Mouse (Mus musculus) neural tube, embryonic 11.5 days (tissue): ENCODE results near the gene Catsperz. TPM values are rescaled to one million over a fixed set of nuclear protein-coding genes. Genes with fewer than 3 reads are reported as not detected.
"Not testable (repeated sequence)": the region's sequence is repeated elsewhere in the genome, so short reads cannot be mapped to it uniquely, and the experiment has no call there.

Experiments
- ATAC-seq: fragments of 200-750 bp; cut with Nextera tagmentation; 2 replicates; pipeline ENCODE4 v1.8.0; 2017; ENCODE audit warnings: moderate number of reproducible peaks, mild to moderate bottlenecking, moderate TSS enrichment, moderate library complexity; ENCODE audit not compliant: insufficient read depth, low FRiP score, low TSS enrichment
- DNase-seq: peaks from one replicate; pipeline ENCODE4 v3.0.0-alpha.2; 2015; ENCODE audit warnings: low spot score
- H3K27ac ChIP-seq: fragments of 300-500 bp; sonication (generic); 2 replicates; pipeline ENCODE4 v1.5.1; 2014; ENCODE audit warnings: low read depth, mild to moderate bottlenecking, low read length
- H3K27me3 ChIP-seq: fragments of 300-500 bp; sonication (generic); 2 replicates; pipeline ENCODE4 v1.6.1; 2014; ENCODE audit warnings: mild to moderate bottlenecking, low read length, mixed read lengths; ENCODE audit not compliant: control insufficient read depth, insufficient read depth
- H3K36me3 ChIP-seq: fragments of 300-500 bp; sonication (generic); 2 replicates; pipeline ENCODE4 v1.6.1; 2014; ENCODE audit warnings: mild to moderate bottlenecking, low read length, moderate library complexity, mixed read lengths; ENCODE audit not compliant: control insufficient read depth, insufficient read depth
- H3K4me1 ChIP-seq: fragments of 300-500 bp; sonication (generic); 2 replicates; pipeline ENCODE4 v1.6.1; 2014; ENCODE audit warnings: low read length, mixed read lengths; ENCODE audit not compliant: control insufficient read depth, insufficient read depth
- H3K4me2 ChIP-seq: fragments of 300-500 bp; sonication (generic); 2 replicates; pipeline ENCODE4 v1.6.1; 2014; ENCODE audit warnings: low read depth, mild to moderate bottlenecking, moderate library complexity
- H3K4me3 ChIP-seq: fragments of 300-500 bp; sonication (generic); 2 replicates; pipeline ENCODE4 v1.5.1; 2014; ENCODE audit warnings: low read depth, low read length
- H3K9ac ChIP-seq: fragments of 300-500 bp; sonication (generic); 2 replicates; pipeline ENCODE4 v1.6.1; 2014; ENCODE audit warnings: mild to moderate bottlenecking, low read length
- H3K9me3 ChIP-seq: fragments of 300-500 bp; sonication (generic); 2 replicates; pipeline ENCODE4 v1.6.1; 2016; ENCODE audit warnings: low read length; ENCODE audit not compliant: control insufficient read depth
- WGBS: fragments of 180-500 bp; shearing (Covaris S2); extraction: QIAGEN DNeasy Blood & Tissue Kit; methylation state at CpG from one replicate; pipeline ENCODE4 v1.1.7; 2014; 5-methylcytosine and 5-hydroxymethylcytosine counted together
- polyA plus RNA-seq: library from polyadenylated mRNA; unstranded; fragments of >200 nt; fragmentation: Nextera tagmentation; extraction: Ambion mirVana; gene quantifications from 2 replicates; pipeline ENCODE4 v1.2.1, GENCODE M21; 2014

Catsperz gene
- polyA plus RNA-seq, 1 experiment from 2014 or later = 0.77 TPM

DNA sequence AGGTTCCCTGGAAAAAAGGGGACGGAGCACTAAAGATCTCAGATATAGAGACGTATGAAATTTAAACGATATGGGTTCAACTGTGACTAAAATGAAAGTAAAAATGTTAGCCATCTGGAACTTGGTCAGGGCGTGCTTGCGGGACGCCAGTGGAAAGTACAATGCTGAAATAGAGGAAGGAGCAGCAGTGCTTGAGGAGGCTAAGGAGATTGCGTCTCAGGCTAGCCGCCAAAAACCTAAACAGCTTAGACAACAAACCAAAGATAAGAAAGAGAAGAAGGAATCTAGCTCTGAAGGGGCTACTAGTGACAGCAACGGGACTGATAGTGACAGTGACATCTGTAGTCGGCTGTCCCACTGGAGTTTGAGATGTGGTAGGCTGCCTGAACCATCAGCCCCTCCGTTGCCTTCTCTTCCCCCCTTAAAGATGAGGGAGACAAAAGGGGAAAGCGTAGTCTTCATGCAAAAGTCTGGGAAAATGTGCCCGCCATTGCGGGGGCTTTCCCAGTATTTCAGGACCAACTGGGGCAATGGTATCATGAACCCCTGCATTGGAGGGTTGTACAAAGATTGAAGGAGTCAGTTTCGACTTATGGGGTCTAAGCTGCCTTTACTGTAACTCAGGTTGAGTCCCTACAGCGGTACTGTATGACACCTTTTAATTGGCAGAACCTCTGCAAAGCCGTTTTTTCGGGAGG lies 29.4 kb downstream of the Catsperz start:
- not testable (repeated sequence) for H3K4me3 ChIP-seq, H3K4me2 ChIP-seq, DNase-seq, H3K36me3 ChIP-seq, ATAC-seq, H3K9me3 ChIP-seq, H3K27me3 ChIP-seq, H3K4me1 ChIP-seq, H3K27ac ChIP-seq, H3K9ac ChIP-seq
- WGBS = 90% methylated on average over 18 of the region's 18 CpGs

DNA sequence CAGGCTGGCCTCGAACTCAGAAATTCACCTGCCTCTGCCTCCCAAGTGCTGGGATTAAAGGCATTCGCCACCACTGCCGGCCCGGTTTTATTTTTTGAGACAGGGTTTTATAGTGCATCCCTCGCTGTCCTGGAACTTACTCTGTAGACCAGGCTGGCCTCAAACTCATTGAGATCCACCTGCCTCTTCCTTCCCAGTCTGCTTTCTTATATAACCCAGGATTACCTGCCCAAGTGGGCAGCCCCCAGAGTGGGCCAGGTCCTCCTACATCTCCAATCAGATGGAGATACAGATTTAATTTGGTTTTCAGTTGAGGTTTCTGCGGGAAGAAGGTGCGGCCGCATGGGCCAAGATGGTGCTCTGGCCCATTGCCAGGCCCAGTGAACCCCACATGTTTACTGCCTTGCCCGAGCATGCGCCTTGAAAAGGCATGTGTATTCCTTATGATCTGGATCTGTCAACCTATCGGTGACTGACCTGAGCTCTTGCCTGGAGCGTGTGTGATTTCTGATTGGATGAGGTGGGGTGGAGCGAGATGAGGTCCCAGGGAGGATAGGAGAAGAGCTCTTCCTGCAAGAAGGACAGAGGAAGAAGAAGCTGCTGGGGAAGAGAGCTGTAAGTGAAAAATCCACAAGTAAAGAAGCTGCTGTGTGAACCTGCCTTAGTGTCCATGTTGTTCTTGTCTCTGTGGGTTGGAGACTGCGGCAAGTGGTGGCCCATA lies 31.3 kb downstream of the Catsperz start:
- no peak overlapping the region for H3K4me2 ChIP-seq
- no peak for DNase-seq
- H3K36me3 ChIP-seq = no peaks in the 10 kb centered on the region
- H3K9ac ChIP-seq = no peak overlapping the region
- no peak overlapping the region for H3K27ac ChIP-seq
- no peak overlapping the region for H3K4me3 ChIP-seq
- ATAC-seq = no peak
- H3K27me3 ChIP-seq = no peaks in the 10 kb centered on the region
- no peaks in the 10 kb centered on the region for H3K4me1 ChIP-seq
- no peaks in the 10 kb centered on the region for H3K9me3 ChIP-seq
- WGBS = 88% methylated on average over 14 of the region's 14 CpGs

DNA sequence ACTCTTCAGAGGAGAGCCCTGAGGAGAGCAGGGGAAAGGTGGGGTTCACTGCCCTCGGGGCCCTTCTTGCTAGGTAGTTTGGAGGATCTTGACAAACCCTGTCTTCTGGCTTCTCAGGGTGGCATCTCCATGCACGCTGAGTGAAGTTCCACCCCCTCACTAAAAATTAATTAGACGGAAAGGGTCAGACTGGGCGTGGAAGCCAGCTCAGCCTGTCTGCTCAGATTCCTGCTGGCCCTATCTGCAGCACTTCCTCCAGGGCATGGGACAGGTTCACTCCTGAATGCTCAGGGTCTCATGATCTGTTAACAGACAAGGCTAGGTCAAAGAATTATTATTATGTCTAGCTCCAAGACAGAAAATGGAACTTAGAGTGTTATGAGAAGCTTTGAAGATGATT lies 32.7 kb downstream of the Catsperz start:
- Histone ChIP-seq H3K4me2 (no peak overlapping the region), H3K36me3 (no peaks in the 10 kb centered on the region), H3K4me1 (no peaks in the 10 kb centered on the region), H3K4me3 (no peak overlapping the region), H3K9me3 (no peaks in the 10 kb centered on the region), H3K27me3 (no peaks in the 10 kb centered on the region), H3K27ac (no peak overlapping the region), H3K9ac (no peak overlapping the region)
- WGBS = 68% methylated on average over 4 of the region's 4 CpGs
- no peak for ATAC-seq
- no peak for DNase-seq

DNA sequence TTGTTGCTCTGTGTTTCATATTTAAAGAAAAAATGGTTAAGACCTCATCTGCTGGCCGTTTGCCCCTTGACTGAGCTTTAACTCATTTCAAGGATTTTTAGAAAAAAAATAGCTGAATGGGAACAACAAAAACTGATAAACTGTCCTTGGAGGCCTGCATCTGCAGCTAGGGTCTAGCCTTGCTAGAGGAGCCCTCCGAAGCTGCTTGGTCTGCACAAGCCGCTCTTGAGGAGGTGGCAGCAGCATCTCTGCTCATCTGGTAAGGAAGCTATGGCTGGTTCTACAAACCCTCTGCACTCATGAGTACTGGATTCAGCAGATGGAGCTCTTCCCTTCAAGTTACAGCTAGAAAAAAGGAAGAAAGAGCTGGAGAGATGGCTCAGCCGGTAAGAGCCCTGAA lies 47.2 kb downstream of the Catsperz start:
- H3K4me3 ChIP-seq = no peak overlapping the region
- H3K9me3 ChIP-seq = no peaks in the 10 kb centered on the region
- H3K27ac ChIP-seq = no peak overlapping the region
- H3K4me2 ChIP-seq = no peak overlapping the region
- 86% methylated on average over 4 of the region's 4 CpGs for WGBS
- no peaks in the 10 kb centered on the region for H3K4me1 ChIP-seq
- no peaks in the 10 kb centered on the region for H3K36me3 ChIP-seq
- DNase-seq (no peak), ATAC-seq (no peak)
- H3K9ac ChIP-seq = no peak overlapping the region
- no peaks in the 10 kb centered on the region for H3K27me3 ChIP-seq

DNA sequence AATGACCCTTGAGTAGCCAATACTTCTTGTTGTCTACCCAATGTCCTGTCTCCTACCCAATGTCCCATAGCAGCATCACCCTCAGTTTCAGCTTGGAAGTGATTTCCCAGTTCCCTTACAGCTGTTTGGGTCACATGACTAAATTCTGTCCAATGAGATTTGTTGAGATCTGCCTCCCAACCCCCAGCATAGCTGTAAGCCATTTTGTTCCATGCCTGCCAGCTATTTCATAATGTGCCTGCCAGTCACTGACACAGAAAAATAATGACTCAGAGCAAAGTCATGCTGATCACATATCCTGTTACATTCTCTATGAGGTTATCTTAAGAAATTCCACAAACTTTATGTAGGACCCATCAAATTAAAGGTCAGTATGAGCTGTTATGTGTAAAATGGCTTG lies 48.4 kb downstream of the Catsperz start:
- Histone ChIP-seq H3K9me3 (no peaks in the 10 kb centered on the region), H3K4me1 (no peaks in the 10 kb centered on the region), H3K36me3 (no peaks in the 10 kb centered on the region), H3K9ac (no peak overlapping the region), H3K27me3 (no peaks in the 10 kb centered on the region), H3K27ac (no peak overlapping the region), H3K4me2 (no peak overlapping the region), H3K4me3 (no peak overlapping the region)
- ATAC-seq (no peak), DNase-seq (no peak)

DNA sequence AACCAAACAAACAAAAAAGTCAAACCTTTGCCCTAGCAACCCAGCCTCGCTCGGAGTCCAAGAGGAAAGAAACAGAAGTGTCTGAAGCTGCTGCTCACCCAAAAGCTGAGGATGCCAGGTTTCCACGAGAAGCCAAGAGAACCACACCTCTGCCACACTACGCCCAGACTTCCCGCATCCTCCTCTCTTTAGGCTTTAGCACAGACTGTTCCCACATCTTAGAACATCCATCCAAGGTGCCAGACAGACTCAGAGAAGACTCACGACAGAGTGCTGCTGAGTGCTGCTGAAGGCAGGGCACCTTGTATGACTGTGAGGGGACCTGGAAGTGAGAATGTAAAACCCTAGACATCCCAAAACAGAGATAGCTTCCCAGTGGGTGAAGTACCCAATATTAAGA lies 49.3 kb downstream of the Catsperz start:
- Histone ChIP-seq H3K9ac (no peak overlapping the region), H3K4me3 (no peak overlapping the region), H3K27ac (no peak overlapping the region), H3K4me1 (no peaks in the 10 kb centered on the region), H3K27me3 (no peaks in the 10 kb centered on the region), H3K36me3 (no peaks in the 10 kb centered on the region), H3K4me2 (no peak overlapping the region), H3K9me3 (no peaks in the 10 kb centered on the region)
- 87% methylated on average over 6 of the region's 6 CpGs for WGBS
- no peak for DNase-seq
- ATAC-seq = no peak

DNA sequence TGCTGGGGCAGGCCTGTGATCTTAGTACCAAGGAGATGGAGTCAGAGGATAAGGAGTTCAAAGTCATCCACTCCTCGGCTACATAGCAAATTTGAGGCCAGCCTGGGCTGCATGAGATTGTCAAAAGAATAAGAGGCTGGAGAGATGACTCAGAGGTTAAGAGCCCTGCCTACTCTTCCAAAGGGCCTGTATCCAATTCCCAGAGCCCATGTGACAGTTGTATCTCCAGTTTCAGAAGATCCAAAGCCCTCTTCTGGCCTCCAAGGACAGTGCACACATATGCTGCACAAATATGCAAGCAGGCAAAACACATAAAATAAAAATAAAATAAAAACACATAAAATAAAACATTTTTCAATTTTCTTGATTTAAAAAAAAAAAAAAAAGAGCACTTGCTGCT lies 50.9 kb downstream of the Catsperz start:
- ATAC-seq = no peak
- H3K27ac ChIP-seq = no peak overlapping the region
- WGBS = 74% methylated on average over 1 of the region's 1 CpGs

DNA sequence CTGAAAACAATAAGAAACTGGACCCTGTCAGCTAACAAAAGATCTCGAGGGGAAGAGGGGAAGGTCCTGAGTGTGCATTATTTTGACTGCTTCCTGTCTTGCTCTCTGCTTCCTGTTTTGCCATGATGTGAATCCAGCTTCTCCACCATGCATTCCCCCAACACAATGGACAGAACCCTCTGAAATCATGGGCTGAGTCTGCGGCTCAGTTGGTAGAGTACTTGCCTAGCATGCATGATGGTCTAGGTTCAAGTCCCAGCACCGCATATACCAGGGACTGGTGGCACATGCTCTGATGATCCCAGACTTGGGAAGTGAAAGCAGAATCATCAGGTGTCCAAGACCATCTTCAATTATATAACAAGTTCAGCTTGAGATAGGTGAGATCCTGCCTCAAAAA lies 52.5 kb downstream of the Catsperz start:
- WGBS = 83% methylated on average over 3 of the region's 3 CpGs
- no peaks in the 10 kb centered on the region for H3K36me3 ChIP-seq
- ATAC-seq (no peak), DNase-seq (no peak)
- no peaks in the 10 kb centered on the region for H3K9me3 ChIP-seq
- no peaks in the 10 kb centered on the region for H3K4me1 ChIP-seq
- H3K9ac ChIP-seq = no peak overlapping the region
- no peak overlapping the region for H3K4me3 ChIP-seq
- no peak overlapping the region for H3K4me2 ChIP-seq
- H3K27me3 ChIP-seq = no peaks in the 10 kb centered on the region
- no peak overlapping the region for H3K27ac ChIP-seq

More for the DNA sequence above, 50.9 kb downstream of the Catsperz start:
- Histone ChIP-seq H3K4me1 (no peaks in the 10 kb centered on the region), H3K36me3 (no peaks in the 10 kb centered on the region), H3K9me3 (no peaks in the 10 kb centered on the region), H3K27me3 (no peaks in the 10 kb centered on the region), H3K4me3 (no peak overlapping the region), H3K9ac (no peak overlapping the region), H3K4me2 (no peak overlapping the region)
- no peak for DNase-seq
